Mouse (Mus musculus) heart, adult 2 months (tissue): Measurements from ENCODE around the gene Dnah9.

Source experiments
- CTCF ChIP-seq: fragments of 200-600 bp; IDR thresholded peaks from 2 replicates; pipeline ENCODE4 v1.8.1; 2022; ENCODE audit warnings: antibody characterized with exemption, mild to moderate bottlenecking, moderate library complexity
- EP300 ChIP-seq: fragments of 200-500 bp; IDR thresholded peaks from 2 replicates; pipeline ENCODE4 v1.6.1; 2011; ENCODE audit warnings: low read depth, low read length, control low read depth; ENCODE audit not compliant: insufficient read depth
- POLR2A ChIP-seq: fragments of 200-500 bp; IDR thresholded peaks from 2 replicates; pipeline ENCODE4 v1.6.1; 2011; ENCODE audit warnings: mild to moderate bottlenecking, low read depth, low read length, control low read depth; ENCODE audit not compliant: insufficient read depth

GRCm38 (mm10) chr11:66046594-66047193 is 121.7 kb downstream of the Dnah9 start:
- TF ChIP-seq POLR2A (no peak), CTCF (no peak), EP300 (no peak)
